Mouse (Mus musculus) heart, embryonic 15.5 days (tissue): Measurements from ENCODE around the gene Fn3k. TPM values are rescaled to one million over a fixed set of nuclear protein-coding genes. Genes with fewer than 3 reads are reported as not detected.
A peak's percentile ranks its signal among the peaks of the same experiment; 100 is the strongest.

Experiments
- ATAC-seq: fragments of 200-750 bp; cut with Nextera tagmentation; replicated peaks from 2 replicates; pipeline ENCODE4 v1.8.0; 2017; ENCODE audit warnings: low read depth, moderate TSS enrichment; ENCODE audit not compliant: insufficient number of reproducible peaks, insufficient read depth, low FRiP score
- H3K27ac ChIP-seq: fragments of 300-500 bp; sonication (generic); 2 replicates; pipeline ENCODE4 v1.5.1; 2015; ENCODE audit warnings: mild to moderate bottlenecking, inconsistent platforms
- H3K27me3 ChIP-seq: fragments of 300-500 bp; sonication (generic); 2 replicates; pipeline ENCODE4 v1.6.1; 2015; ENCODE audit warnings: inconsistent platforms
- H3K36me3 ChIP-seq: fragments of 300-500 bp; sonication (generic); 2 replicates; pipeline ENCODE4 v1.6.1; 2015; ENCODE audit warnings: mild to moderate bottlenecking, inconsistent platforms
- H3K4me1 ChIP-seq: fragments of 300-500 bp; sonication (generic); replicated peaks from 2 replicates; pipeline ENCODE4 v1.6.1; 2015; ENCODE audit warnings: inconsistent platforms
- H3K4me2 ChIP-seq: fragments of 300-500 bp; sonication (generic); 2 replicates; pipeline ENCODE4 v1.6.1; 2015; ENCODE audit warnings: inconsistent platforms, mild to moderate bottlenecking, moderate library complexity
- H3K4me3 ChIP-seq: fragments of 300-500 bp; sonication (generic); 2 replicates; pipeline ENCODE4 v1.5.1; 2015; ENCODE audit warnings: mild to moderate bottlenecking, inconsistent platforms
- H3K9ac ChIP-seq: fragments of 300-500 bp; sonication (generic); 2 replicates; pipeline ENCODE4 v1.6.1; 2015; ENCODE audit warnings: mild to moderate bottlenecking, inconsistent platforms
- H3K9me3 ChIP-seq: fragments of 300-500 bp; sonication (generic); replicated peaks from 2 replicates; pipeline ENCODE4 v1.6.1; 2016; ENCODE audit warnings: inconsistent platforms
- WGBS: fragments of 180-500 bp; shearing (Covaris S2); methylation state at CpG from one replicate; pipeline ENCODE4 v1.1.7; 2015; ENCODE audit warnings: mixed read lengths; 5-methylcytosine and 5-hydroxymethylcytosine counted together
- polyA plus RNA-seq: library from polyadenylated mRNA; unstranded; fragments of >200 nt; fragmentation: Nextera tagmentation; extraction: Ambion mirVana; gene quantifications from 2 replicates; pipeline ENCODE4 v1.2.1, GENCODE M21; 2015

The Fn3k gene
- 11.7 and 14.9 TPM in 2 replicates for polyA plus RNA-seq

GRCm38 (mm10) chr11:121434156-121435155, at the start of gene Fn3k:
Gene Fn3k (plus strand): TSS chr11:121434913.
- Histone ChIP-seq H3K27me3 (no peaks in the 10 kb centered on the region), H3K4me1 (peaks cover 31% of the 10 kb centered on the region), H3K36me3 (peaks cover 11% of the 10 kb centered on the region; the same call in 1 of the 2 replicates), H3K27ac (peak within 1 kb of the TSS; percentile 78), H3K9ac (peak within 1 kb of the TSS; percentile 55), H3K4me3 (peak within 1 kb of the TSS; percentile 58), H3K9me3 (no peaks in the 10 kb centered on the region), H3K4me2 (peak within 1 kb of the TSS; percentile 84)
- WGBS = 6% methylated on average over 30 of the region's 30 CpGs
- ATAC-seq = peak; percentile 94

- Histone ChIP-seq H3K9me3 (no peaks in the 10 kb centered on the region), H3K27ac (peak within 1 kb of the TSS; percentile 62), H3K9ac (peak within 1 kb of the TSS; percentile 57), H3K36me3 (no peaks in the 10 kb centered on the region), H3K4me2 (peak within 1 kb of the TSS; percentile 95), H3K4me3 (peak within 1 kb of the TSS; percentile 64), H3K27me3 (no peaks in the 10 kb centered on the region), H3K4me1 (peaks cover 12% of the 10 kb centered on the region)
- under 1% methylated on average over 61 of the region's 61 CpGs for WGBS
- ATAC-seq = peak; percentile 99
Measured at GRCm38 (mm10) chr11:121387750-121388553, 46.8 kb upstream of the Fn3k start, which contains the start of gene Rab40b. Gene Rab40b (minus strand): TSS chr11:121388251.

GRCm38 (mm10) chr11:121388554-121388945, 46.2 kb upstream of the Fn3k start:
- H3K36me3 ChIP-seq = no peaks in the 10 kb centered on the region
- no peaks in the 10 kb centered on the region for H3K9me3 ChIP-seq
- H3K4me2 ChIP-seq = peak overlapping the region; percentile 95
- 13% methylated on average over 6 of the region's 6 CpGs for WGBS
- no peaks in the 10 kb centered on the region for H3K27me3 ChIP-seq
- H3K4me1 ChIP-seq = peaks cover 12% of the 10 kb centered on the region
- H3K4me3 ChIP-seq = peak overlapping the region; percentile 64
- 0 out of 2 replicates have a peak overlapping the region, but pooled peaks have one; percentile 27 for H3K9ac ChIP-seq
- H3K27ac ChIP-seq = no peak overlapping the region
- ATAC-seq = no peak

- no peaks in the 10 kb centered on the region for H3K36me3 ChIP-seq
- H3K4me1 ChIP-seq = peaks cover 12% of the 10 kb centered on the region
- no peaks in the 10 kb centered on the region for H3K27me3 ChIP-seq
- 47% methylated on average over 3 of the region's 3 CpGs for WGBS
- no peaks in the 10 kb centered on the region for H3K9me3 ChIP-seq
- H3K4me2 ChIP-seq = no peak overlapping the region
- no peak overlapping the region for H3K4me3 ChIP-seq
- no peak overlapping the region for H3K27ac ChIP-seq
- ATAC-seq = no peak
- H3K9ac ChIP-seq = no peak overlapping the region
Measured at GRCm38 (mm10) chr11:121390793-121391192, 43.9 kb upstream of the Fn3k start.

GRCm38 (mm10) chr11:121392405-121392804, 42.3 kb upstream of the Fn3k start:
- Histone ChIP-seq H3K9me3 (no peaks in the 10 kb centered on the region), H3K36me3 (no peaks in the 10 kb centered on the region), H3K9ac (no peak overlapping the region), H3K27me3 (no peaks in the 10 kb centered on the region), H3K4me1 (peaks cover 7% of the 10 kb centered on the region), H3K27ac (no peak overlapping the region), H3K4me2 (no peak overlapping the region), H3K4me3 (no peak overlapping the region)
- 58% methylated on average over 3 of the region's 3 CpGs for WGBS
- no peak for ATAC-seq

- no peak overlapping the region for H3K27ac ChIP-seq
- H3K4me3 ChIP-seq = no peak overlapping the region
- H3K4me2 ChIP-seq = no peak overlapping the region
- no peak for ATAC-seq
- WGBS = 62% methylated on average over 3 of the region's 3 CpGs
- H3K36me3 ChIP-seq = no peaks in the 10 kb centered on the region
- no peaks in the 10 kb centered on the region for H3K27me3 ChIP-seq
- no peaks in the 10 kb centered on the region for H3K4me1 ChIP-seq
- H3K9me3 ChIP-seq = no peaks in the 10 kb centered on the region
- no peak overlapping the region for H3K9ac ChIP-seq
Measured at GRCm38 (mm10) chr11:121407366-121408155, 27.2 kb upstream of the Fn3k start.

GRCm38 (mm10) chr11:121414762-121415161, 20.0 kb upstream of the Fn3k start:
- Histone ChIP-seq H3K27me3 (no peaks in the 10 kb centered on the region), H3K4me3 (no peak overlapping the region), H3K9me3 (no peaks in the 10 kb centered on the region), H3K4me1 (peaks cover 8% of the 10 kb centered on the region), H3K27ac (no peak overlapping the region), H3K36me3 (no peaks in the 10 kb centered on the region), H3K4me2 (no peak overlapping the region), H3K9ac (no peak overlapping the region)
- 55% methylated on average over 5 of the region's 5 CpGs for WGBS
- no peak for ATAC-seq

- no peaks in the 10 kb centered on the region for H3K27me3 ChIP-seq
- no peak overlapping the region for H3K4me2 ChIP-seq
- H3K9ac ChIP-seq = no peak overlapping the region
- no peaks in the 10 kb centered on the region for H3K9me3 ChIP-seq
- 45% methylated on average over 5 of the region's 5 CpGs for WGBS
- no peak for ATAC-seq
- H3K4me3 ChIP-seq = no peak overlapping the region
- no peak overlapping the region for H3K27ac ChIP-seq
- peaks cover 9% of the 10 kb centered on the region for H3K4me1 ChIP-seq
- no peaks in the 10 kb centered on the region for H3K36me3 ChIP-seq
Measured at GRCm38 (mm10) chr11:121415351-121415750, 19.4 kb upstream of the Fn3k start.

GRCm38 (mm10) chr11:121417971-121418370, 16.7 kb upstream of the Fn3k start:
- no peak overlapping the region for H3K4me3 ChIP-seq
- no peak overlapping the region for H3K9ac ChIP-seq
- 76% methylated on average over 5 of the region's 5 CpGs for WGBS
- no peaks in the 10 kb centered on the region for H3K27me3 ChIP-seq
- no peaks in the 10 kb centered on the region for H3K36me3 ChIP-seq
- H3K4me1 ChIP-seq = peaks cover 21% of the 10 kb centered on the region
- H3K4me2 ChIP-seq = no peak overlapping the region
- H3K27ac ChIP-seq = no peak overlapping the region
- no peaks in the 10 kb centered on the region for H3K9me3 ChIP-seq
- no peak for ATAC-seq

GRCm38 (mm10) chr11:121418932-121419331, 15.8 kb upstream of the Fn3k start:
- H3K4me3 ChIP-seq = no peak overlapping the region
- no peaks in the 10 kb centered on the region for H3K9me3 ChIP-seq

More at GRCm38 (mm10) chr11:121418932-121419331, 15.8 kb upstream of the Fn3k start:
- 45% methylated on average over 2 of the region's 2 CpGs for WGBS
- H3K4me2 ChIP-seq = no peak overlapping the region
- ATAC-seq = no peak
- H3K27me3 ChIP-seq = no peaks in the 10 kb centered on the region
- no peaks in the 10 kb centered on the region for H3K36me3 ChIP-seq
- H3K27ac ChIP-seq = no peak overlapping the region
- no peak overlapping the region for H3K9ac ChIP-seq
- H3K4me1 ChIP-seq = peaks cover 21% of the 10 kb centered on the region
